Mouse (Mus musculus) megakaryocyte, adult 5-6 weeks (primary cell): ENCODE measurements around the gene Art3. TPM values are rescaled to one million over a fixed set of nuclear protein-coding genes. Genes with fewer than 3 reads are reported as not detected.

Experiments used
- ATAC-seq: 2 replicates; pipeline ENCODE4 v1.8.0; 2016; ENCODE audit warnings: mild to moderate bottlenecking, inconsistent platforms; ENCODE audit not compliant: poor library complexity, severe bottlenecking
- total RNA-seq, 2 experiments: library from RNA; stranded (forward) in 1 of 2; stranded (reverse) in 1 of 2; fragments of 153-499, 151-499 nt in 1 of 2; fragments of 221-1000, 200-1000 nt in 1 of 2; gene quantifications; 2 replicates each; pipeline versions ENCODE4 v1.2.3 to v1.2.4; 2015 to 2017

Gene Art3
- total RNA-seq, 2 experiments from 2014 or later, result not detected

DNA sequence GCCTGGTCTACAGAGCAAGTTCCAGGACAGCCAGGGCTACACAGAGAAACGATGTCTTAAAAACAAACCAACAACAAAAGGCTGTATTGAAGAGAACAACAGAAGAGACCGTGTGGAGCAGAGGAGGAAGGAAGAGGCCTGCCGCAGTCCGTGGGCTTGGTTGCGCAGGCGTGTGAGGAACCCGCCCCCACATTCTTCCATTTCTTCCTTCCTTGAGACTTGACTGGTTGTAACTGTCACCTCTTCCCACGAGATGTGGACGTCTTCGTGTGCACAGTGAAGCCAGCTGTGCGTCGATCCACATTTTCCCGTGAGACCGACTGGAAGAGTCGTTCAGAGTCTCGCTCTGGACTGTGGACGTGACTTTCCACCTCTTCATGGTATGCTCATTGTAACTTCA lies 43.7 kb downstream of the Art3 start:
- peak; percentile 86 for ATAC-seq

GRCm38 (mm10) chr5:92376795-92377405 lies 45.3 kb downstream of the Art3 start:
- ATAC-seq, result no peak

DNA sequence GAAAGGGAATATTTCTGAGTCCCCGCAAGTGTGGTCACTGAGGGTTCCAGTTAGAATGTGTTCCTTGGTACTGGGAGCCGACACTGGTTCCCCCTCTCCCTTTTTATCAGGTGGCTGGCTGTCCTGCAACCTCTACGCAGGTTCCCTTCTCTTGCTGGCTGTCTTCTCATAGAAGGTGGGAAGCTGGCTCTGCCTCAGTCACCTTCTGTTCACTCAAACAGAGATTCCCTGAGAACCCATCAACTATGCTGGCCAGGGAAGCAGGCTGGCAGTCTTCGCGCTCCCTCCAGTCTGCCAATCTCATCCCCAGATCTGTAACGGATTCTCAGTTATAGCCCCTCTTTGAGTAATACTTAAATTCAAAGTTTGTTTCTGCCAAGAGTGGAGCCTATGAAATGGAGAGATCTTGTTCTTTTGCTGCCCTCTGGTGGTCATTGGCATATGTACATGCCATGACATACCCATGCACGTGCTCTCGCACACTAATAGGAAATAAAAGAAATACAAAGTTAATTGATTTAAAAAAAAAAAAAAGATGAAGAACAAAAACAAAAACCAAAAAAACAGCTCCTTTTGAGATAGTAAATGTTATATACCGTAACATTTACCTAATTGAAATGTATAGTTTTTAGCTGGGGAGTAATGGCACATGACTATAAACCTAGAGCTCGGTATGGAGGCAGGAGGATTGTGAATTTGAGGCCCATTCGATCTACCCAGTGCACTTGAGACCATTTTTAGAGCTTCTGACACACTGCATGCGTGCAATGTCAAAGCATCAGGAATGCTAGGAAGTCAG lies 50.1 kb downstream of the Art3 start:
- peak; percentile 89 for ATAC-seq

GRCm38 (mm10) chr5:92382349-92382679 lies 50.7 kb downstream of the Art3 start:
- no peak for ATAC-seq

GRCm38 (mm10) chr5:92383747-92384146 lies 52.1 kb downstream of the Art3 start:
- no peak for ATAC-seq

DNA sequence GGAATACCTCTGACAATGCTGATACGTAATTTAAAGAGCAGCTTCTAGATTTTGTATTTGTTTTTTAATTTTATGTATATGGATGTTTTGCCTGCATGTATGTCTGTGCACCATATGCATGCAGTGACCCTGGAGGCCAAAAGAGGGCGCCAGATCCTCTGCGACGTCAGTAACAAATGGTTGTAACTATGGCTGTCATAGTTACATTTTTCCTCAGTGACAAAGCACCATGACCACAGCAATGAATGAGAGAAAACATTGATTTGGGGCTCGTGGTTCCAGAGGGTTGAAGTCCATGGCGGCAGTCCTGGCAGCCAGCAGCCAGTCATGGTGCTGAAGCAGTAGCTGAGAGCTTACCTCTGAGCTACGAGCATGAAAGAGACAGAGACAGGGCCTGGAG lies 53.2 kb downstream of the Art3 start:
- ATAC-seq, result peak; percentile 70

- no peak for ATAC-seq
These were observed 54.5 kb downstream of the Art3 start for GRCm38 (mm10) chr5:92386102-92386501.

GRCm38 (mm10) chr5:92386643-92387042 lies 55.0 kb downstream of the Art3 start:
- peak; percentile 47; the same call in 1 of the 2 replicates for ATAC-seq

DNA sequence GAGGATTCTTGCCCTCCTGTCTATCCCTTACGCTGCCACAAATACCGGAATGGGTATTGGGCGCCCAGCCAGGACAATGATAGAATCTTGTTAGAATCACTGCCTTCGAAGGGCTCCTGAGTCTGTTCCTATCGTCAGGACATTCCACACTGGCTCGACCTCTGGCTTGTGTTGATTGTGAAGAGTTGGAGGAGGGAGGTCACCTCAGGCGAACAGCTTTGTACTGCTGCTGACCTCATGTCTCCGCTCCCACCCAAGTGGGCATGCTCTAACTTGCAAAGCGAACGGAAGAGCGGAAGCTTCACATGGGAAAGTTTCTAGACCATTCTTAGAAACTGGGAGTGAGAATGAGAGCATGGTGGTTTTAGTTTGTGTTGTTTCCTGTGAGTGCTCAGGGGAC lies 55.8 kb downstream of the Art3 start:
- no peak for ATAC-seq

DNA sequence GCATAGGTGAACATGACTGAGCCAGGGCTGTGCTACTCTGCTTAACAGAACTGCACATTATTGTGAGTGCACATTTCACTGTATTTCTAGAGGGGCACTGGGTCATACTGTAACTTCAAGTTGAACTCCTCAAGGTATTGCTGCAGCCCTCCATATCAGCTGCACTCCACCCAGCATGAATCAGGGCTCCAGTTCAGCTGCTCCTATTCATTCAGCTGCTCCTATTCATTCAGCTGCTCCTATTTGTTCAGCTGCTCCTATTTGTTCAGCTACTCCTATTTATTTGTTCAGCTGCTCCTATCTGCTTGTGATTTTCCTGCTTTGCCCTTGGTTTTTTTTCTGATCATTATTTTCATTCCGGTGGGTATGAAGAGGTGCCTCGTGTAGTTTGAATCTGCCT lies 58.4 kb downstream of the Art3 start:
- ATAC-seq, result no peak

DNA sequence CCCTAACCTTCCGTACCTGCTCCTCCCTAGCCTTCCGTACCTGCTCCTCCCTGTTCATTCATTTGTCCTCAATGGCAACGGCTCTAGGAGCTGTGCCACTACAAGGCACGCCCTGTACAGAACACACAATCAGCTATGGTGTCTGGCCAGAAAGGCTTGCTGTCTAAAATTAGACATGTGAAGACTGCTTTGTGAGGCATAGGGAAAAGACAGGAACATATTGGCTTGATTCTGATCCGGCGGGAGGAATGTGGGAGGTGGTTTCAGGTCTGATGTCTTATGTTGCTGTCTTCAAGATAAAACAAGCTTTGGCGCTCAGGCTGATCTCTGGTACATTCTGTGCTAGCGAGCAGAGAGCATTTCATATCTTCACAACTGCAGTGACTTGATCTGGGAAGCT lies 59.0 kb downstream of the Art3 start:
- ATAC-seq, result no peak

- ATAC-seq, result peak; percentile 72
These were observed 60.9 kb downstream of the Art3 start for GRCm38 (mm10) chr5:92392542-92392941.

DNA sequence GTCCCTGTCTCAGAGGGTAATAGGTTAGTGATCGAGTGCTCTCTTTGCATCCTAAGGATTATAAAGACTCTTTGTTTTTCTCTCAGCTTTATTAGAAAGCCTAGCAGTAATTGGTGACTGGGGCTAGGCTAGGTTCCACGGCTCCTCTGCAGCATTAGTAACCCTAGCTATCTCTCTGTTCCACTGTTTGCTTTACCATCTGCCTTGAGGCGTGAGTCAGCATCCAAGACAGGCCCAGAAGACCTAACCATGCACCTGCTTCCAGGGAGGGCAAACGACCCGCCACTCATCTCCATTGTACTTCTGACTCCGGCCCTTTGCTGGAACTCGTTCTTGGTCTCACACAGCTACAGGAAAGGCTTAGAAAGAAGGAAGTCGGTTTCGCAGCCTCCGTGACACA lies 62.2 kb downstream of the Art3 start:
- ATAC-seq, result peak; percentile 16; the same call in 1 of the 2 replicates

DNA sequence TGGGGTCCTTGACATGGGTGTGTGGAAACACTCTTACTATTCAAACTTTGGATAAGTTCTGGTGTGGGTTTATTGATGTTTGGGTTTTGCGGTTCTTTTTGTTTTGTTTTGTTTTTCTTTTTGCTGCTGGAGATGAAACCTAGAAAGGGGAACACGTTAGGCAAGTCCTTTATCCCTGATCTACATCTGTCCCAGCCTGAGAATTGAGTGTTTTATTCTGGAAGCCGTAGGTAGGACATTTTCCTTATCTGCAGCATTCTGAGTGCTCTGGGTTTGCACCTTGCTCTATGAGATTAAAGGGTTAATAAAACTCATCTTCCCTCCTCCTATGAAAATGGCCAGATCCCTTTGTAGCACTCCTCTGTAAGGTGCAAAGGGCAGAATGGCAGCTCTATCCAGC lies 64.1 kb downstream of the Art3 start:
- ATAC-seq, result no peak

DNA sequence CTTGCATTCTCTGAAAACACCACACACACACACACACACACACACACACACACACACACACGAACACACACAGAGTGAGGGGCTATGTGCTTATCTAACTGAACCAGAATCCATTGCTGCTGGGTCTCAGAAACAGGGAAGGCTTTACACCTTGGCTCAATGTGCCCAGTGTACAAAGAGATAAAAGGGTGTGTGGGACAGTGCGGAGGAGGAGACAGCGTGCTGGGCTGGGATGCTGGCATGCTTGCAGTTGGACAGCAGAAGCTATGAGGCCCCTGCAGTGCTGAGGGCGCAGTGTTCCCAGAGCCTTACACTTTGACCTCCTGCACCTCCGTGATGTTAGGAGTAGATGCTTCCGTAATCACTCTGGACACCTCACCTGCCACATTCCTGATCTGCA lies 64.8 kb downstream of the Art3 start:
- ATAC-seq, result no peak

- ATAC-seq, result peak; percentile 96
These were observed 66.5 kb downstream of the Art3 start for GRCm38 (mm10) chr5:92398153-92398552.

DNA sequence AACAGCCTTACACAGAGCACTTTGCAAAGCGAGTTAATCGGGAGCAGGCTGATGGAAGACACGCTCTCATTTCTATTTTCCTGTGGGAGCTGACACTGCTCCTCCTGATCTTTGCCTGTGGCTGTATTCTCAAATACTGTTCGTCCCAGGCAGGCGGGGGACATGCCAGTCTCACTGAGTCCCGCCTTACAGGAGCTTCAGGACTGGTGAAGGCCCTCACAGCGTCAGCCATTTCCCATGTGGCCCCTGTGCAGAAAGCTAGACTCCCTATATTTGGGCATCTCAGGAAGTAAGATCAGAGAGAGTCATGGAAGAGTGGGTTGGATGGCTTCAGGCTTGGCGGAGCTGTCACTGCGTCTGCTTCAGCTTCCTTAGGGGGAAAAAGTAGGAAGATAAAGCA lies 71.2 kb downstream of the Art3 start:
- ATAC-seq, result no peak

GRCm38 (mm10) chr5:92403562-92404399 lies 72.2 kb downstream of the Art3 start:
- ATAC-seq, result no peak

DNA sequence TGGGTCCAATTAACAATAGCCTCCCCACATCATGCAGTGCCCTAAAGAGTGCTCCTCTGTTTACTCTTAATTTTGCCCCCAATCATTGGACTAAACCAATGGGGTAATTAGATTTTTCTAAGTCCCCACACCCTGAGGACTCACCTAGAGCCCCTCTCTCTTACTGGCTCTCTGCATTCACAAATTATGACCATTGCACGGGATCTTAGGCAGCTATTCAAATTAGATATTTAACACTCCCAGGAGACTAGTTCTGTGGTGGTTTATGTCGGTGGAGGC lies 72.7 kb downstream of the Art3 start:
- ATAC-seq, result no peak

DNA sequence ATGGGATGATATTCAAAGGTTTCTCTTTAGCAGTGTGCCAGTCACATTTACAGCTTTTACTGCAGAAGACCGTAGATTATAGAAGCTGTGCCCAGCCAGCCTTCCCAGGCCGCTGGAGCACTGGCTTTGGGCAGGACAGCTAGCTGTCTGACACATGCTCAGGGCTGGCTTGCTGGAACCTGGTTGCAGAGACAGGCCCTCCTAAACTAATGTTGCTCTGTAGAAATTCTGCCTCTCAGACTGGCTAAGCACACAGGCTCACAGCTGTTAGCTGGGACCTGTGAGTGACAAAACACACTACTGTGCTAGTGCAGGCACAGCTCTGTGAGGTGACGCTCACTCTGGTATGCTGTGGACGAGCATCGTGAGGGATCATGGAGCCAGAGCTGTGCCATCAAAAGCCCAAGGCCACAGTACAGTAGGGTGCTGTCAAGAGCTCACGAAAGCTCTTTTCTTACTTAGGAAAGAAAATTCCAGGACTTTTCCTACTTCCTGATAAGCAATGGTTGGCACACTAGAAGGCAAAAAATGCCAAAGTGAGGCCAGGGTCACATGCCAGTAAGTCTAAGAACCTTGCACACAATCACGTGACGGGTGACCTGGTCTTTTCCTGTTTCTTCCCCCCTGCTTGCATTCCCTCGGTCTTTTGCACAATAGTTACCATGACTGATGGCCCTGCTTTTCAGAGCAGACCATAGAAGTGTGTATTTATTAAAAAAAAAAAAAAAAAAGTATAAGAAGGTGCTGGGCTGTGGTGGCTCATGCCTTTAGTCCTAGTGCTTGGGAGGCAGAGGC lies 77.9 kb downstream of the Art3 start:
- no peak for ATAC-seq

- ATAC-seq, result no peak
These were observed 78.9 kb downstream of the Art3 start for GRCm38 (mm10) chr5:92410486-92410885.
